Mouse (Mus musculus): ENCODE measurements at regions not wholly inside any gene's neighbourhood (a gene's known extent, or its start where the extent isn't known, plus 50 kb on each side); places are given as distances from the start of the nearest gene placed in this dataset.

GRCm38 (mm10) chr8:109156016-109156415, 337.8 kb upstream of the Pmfbp1 start:
- TF ChIP-seq EP300 (IDR thresholded peaks at IDR 0.05; ENCODE audit: low read length), result no peak
- no peak for TF ChIP-seq CTCF (conservative IDR thresholded peaks at IDR 0.05 in 1 of 2, IDR thresholded peaks at IDR 0.05 in 1 of 2; ENCODE audit: low read depth in 2 of 2, low read length in 2 of 2)
- no peak for TF ChIP-seq POLR2A (IDR thresholded peaks at IDR 0.05; ENCODE audit: low read depth, low read length)
- TF ChIP-seq TBP (conservative IDR thresholded peaks at IDR 0.05; ENCODE audit: low read depth, low read length), result no peak
- TF ChIP-seq SIN3A (IDR thresholded peaks at IDR 0.05; ENCODE audit: low read length), result no peak
- TF ChIP-seq ZNF384 (IDR thresholded peaks at IDR 0.05; ENCODE audit: low read depth, low read length), result no peak
- no peak for TF ChIP-seq KAT2A (IDR thresholded peaks at IDR 0.05; ENCODE audit: insufficient replicate concordance, low read length)
- TF ChIP-seq NRF1 (IDR thresholded peaks at IDR 0.05; ENCODE audit: low read depth, low read length), result no peak
- TF ChIP-seq USF1 (IDR thresholded peaks at IDR 0.05; ENCODE audit: low read depth, low read length), result no peak
- no peak for TF ChIP-seq ZC3H11A (IDR thresholded peaks at IDR 0.05; ENCODE audit: low read depth, low read length)
- no peak for TF ChIP-seq CHD2 (IDR thresholded peaks at IDR 0.05; ENCODE audit: low read length)

All from CH12.LX (cell line).